Mouse (Mus musculus) small intestine, adult 2 months (tissue): ENCODE measurements at regions not wholly inside any gene's neighbourhood (a gene's known extent, or its start where the extent isn't known, plus 50 kb on each side); places are given as distances from the start of the nearest gene placed in this dataset.
A peak's percentile ranks its signal among the peaks of the same experiment; 100 is the strongest.

ENCODE experiments used
- H3K27ac ChIP-seq: fragments of 200-500 bp; 2 replicates; pipeline ENCODE4 v1.5.1; 2012; ENCODE audit warnings: low read depth, low read length, control low read depth, inconsistent platforms; ENCODE audit not compliant: insufficient read depth
- H3K27me3 ChIP-seq: fragments of 200-500 bp; 2 replicates; pipeline ENCODE4 v1.6.1; 2012; ENCODE audit warnings: mild to moderate bottlenecking, moderate library complexity, low read length, inconsistent platforms; ENCODE audit not compliant: control insufficient read depth, insufficient read depth
- H3K36me3 ChIP-seq: fragments of 200-500 bp; 2 replicates; pipeline ENCODE4 v1.6.1; 2012; ENCODE audit warnings: mild to moderate bottlenecking, low read length, control low read depth, inconsistent platforms; ENCODE audit not compliant: control insufficient read depth, insufficient read depth
- H3K4me1 ChIP-seq: fragments of 200-500 bp; 2 replicates; pipeline ENCODE4 v1.6.1; 2012; ENCODE audit warnings: low read length, inconsistent platforms, mixed read lengths; ENCODE audit not compliant: control insufficient read depth, insufficient read depth, insufficient read length
- H3K4me3 ChIP-seq: fragments of 200-500 bp; 2 replicates; pipeline ENCODE4 v1.5.1; 2012; ENCODE audit warnings: low read depth, mild to moderate bottlenecking, control low read depth, inconsistent platforms, low read length, moderate library complexity
- CTCF ChIP-seq: fragments of 200-500 bp; IDR thresholded peaks from 2 replicates; pipeline ENCODE4 v1.5.1; 2012; ENCODE audit warnings: low read depth, mild to moderate bottlenecking, control low read depth, inconsistent platforms, low read length, moderate library complexity, mixed read lengths; ENCODE audit not compliant: insufficient replicate concordance, insufficient read length; ENCODE audit errors: extremely low read depth
- POLR2A ChIP-seq: fragments of 200-500 bp; IDR thresholded peaks from 2 replicates; pipeline ENCODE4 v1.6.1; 2012; ENCODE audit warnings: low read depth, mild to moderate bottlenecking, control low read depth, inconsistent platforms, low read length, moderate library complexity
- WGBS: fragments of 180-500 bp; shearing (Covaris S2); methylation state at CpG from one replicate; pipeline ENCODE4 v1.1.7; 2018; 5-methylcytosine and 5-hydroxymethylcytosine counted together

GRCm38 (mm10) chr9:116350804-116351547 is 175.8 kb upstream of the Tgfbr2 start:
- Histone ChIP-seq H3K27ac (peak overlapping the region; percentile 30; the same call in 1 of the 2 replicates), H3K4me1 (0 out of 2 replicates have a peak, but pooled peaks cover 2% of the 10 kb centered on the region), H3K27me3 (no peaks in the 10 kb centered on the region), H3K4me3 (no peak overlapping the region), H3K36me3 (no peaks in the 10 kb centered on the region)
- no peak for TF ChIP-seq CTCF
- TF ChIP-seq POLR2A, result no peak
- 50% methylated on average over 10 of the region's 10 CpGs for WGBS

DNA sequence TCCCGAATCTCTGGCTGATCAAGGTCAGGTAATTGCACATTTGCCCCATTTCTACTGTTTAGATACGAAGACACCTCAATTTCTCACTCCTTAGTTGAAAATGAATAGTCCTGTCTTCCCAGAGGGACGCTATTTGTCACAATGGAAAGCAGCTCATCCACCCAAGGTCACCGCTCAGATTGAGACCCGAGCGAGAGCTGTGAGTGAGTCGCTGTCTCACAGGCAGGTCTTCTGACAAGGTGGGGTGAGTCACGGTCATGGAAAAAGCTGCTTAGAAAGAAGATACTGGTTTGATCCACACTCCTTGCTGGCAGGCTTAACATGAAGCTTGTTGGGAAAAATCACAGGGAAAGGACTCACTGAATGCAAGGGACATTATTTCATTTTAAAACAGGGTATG is 171.9 kb upstream of the Tgfbr2 start:
- Histone ChIP-seq H3K36me3 (no peaks in the 10 kb centered on the region), H3K4me1 (0 out of 2 replicates have a peak, but pooled peaks cover 2% of the 10 kb centered on the region), H3K4me3 (no peak overlapping the region), H3K27ac (no peak overlapping the region), H3K27me3 (no peaks in the 10 kb centered on the region)
- TF ChIP-seq POLR2A (no peak), CTCF (no peak)
- 89% methylated on average over 8 of the region's 8 CpGs for WGBS

- no peaks in the 10 kb centered on the region for H3K27me3 ChIP-seq
- no peak for TF ChIP-seq CTCF
- no peak for TF ChIP-seq POLR2A
- no peak overlapping the region for H3K4me3 ChIP-seq
- 90% methylated on average over 7 of the region's 7 CpGs for WGBS
- 0 out of 2 replicates have a peak, but pooled peaks cover 5% of the 10 kb centered on the region for H3K4me1 ChIP-seq
- no peak overlapping the region for H3K27ac ChIP-seq
- no peaks in the 10 kb centered on the region for H3K36me3 ChIP-seq
Observed at GRCm38 (mm10) chr9:116346495-116346894, 171.3 kb upstream of the Tgfbr2 start.

DNA sequence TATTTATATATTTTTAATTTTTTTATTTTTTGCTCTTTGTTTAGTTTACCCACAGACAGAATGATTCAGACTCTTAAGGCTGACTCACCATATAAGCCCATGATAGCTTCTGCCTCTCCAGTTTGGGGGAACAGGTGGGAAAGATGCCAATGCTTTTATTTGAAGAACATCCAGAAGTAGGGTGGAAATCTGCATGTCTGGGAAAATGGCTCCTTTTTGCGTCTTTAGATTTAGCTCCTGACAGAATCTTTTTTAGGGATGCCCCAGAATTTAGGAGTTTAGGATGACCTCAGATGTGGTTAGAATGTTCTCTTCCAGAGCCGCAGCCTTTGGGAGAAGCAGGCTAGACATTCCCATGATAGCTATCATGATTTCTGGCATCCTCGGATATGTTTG is 167.9 kb upstream of the Tgfbr2 start:
- WGBS, result 79% methylated on average over 3 of the region's 3 CpGs
- Histone ChIP-seq H3K27ac (no peak overlapping the region), H3K36me3 (no peaks in the 10 kb centered on the region), H3K27me3 (no peaks in the 10 kb centered on the region), H3K4me1 (0 out of 2 replicates have a peak, but pooled peaks cover 3% of the 10 kb centered on the region), H3K4me3 (no peak overlapping the region)
- TF ChIP-seq CTCF (no peak), POLR2A (no peak)

DNA sequence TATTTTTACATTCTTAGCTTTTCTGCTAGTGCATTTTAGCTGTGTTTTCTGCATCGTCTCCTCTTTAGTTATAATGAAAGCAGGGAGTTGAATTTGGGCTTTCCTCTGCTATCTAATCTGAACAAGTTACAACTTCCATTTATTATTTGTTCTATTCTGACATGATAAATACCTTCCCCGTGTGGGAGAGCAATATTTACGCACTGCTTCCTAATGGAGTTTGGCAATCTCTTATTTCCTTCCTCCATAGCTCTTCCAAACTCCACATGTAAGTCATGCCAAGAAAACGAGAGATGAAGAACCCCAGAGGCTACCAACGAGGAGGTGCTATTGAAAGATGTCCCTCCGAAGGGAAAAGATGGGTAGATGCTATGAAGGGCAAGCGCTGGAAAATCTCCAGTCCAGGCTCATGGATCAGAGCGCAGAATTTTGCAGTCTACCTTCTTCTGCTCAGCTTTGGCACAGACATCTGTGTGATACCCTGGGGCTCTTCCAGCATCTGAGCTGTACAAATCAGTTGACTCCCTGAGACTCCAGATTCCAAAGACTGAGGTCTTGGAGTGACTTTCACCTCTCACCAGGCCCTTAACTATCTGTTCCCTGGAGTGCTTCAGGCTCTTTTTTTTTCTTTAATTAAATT is 167.4 kb upstream of the Tgfbr2 start:
- H3K4me1 ChIP-seq, result peaks cover 7% of the 10 kb centered on the region; the same call in 1 of the 2 replicates
- TF ChIP-seq CTCF (no peak), POLR2A (no peak)
- 49% methylated on average over 8 of the region's 8 CpGs for WGBS
- no peaks in the 10 kb centered on the region for H3K27me3 ChIP-seq
- H3K4me3 ChIP-seq, result no peak overlapping the region
- no peaks in the 10 kb centered on the region for H3K36me3 ChIP-seq
- H3K27ac ChIP-seq, result no peak overlapping the region

DNA sequence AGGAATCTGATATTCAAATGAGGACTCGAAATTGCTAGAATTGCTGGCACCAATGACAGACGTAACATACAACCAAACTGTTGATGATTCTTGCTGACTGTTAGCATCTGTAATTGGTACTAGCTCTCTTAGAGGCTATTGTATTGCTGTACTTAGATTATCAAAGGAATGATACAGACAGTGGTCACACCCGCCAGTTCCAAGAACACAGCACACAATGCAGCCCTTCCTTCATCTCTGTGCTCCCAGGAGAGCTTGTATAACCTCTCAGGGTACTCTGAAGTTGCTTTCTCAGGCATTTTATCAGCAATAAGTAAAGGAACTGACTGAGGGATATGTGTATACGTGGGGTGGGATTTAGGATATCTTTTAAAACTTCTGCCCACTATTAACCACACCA is 166.8 kb upstream of the Tgfbr2 start:
- peaks cover 11% of the 10 kb centered on the region for H3K4me1 ChIP-seq
- no peak overlapping the region for H3K27ac ChIP-seq
- 57% methylated on average over 4 of the region's 4 CpGs for WGBS
- H3K27me3 ChIP-seq, result no peaks in the 10 kb centered on the region
- H3K4me3 ChIP-seq, result no peak overlapping the region
- no peak for TF ChIP-seq POLR2A
- TF ChIP-seq CTCF, result no peak
- no peaks in the 10 kb centered on the region for H3K36me3 ChIP-seq

GRCm38 (mm10) chr9:116340952-116341351 is 165.8 kb upstream of the Tgfbr2 start:
- TF ChIP-seq CTCF (no peak), POLR2A (no peak)
- H3K4me1 ChIP-seq, result peaks cover 13% of the 10 kb centered on the region
- H3K36me3 ChIP-seq, result no peaks in the 10 kb centered on the region
- no peak overlapping the region for H3K4me3 ChIP-seq
- H3K27me3 ChIP-seq, result no peaks in the 10 kb centered on the region
- H3K27ac ChIP-seq, result no peak overlapping the region
